ENCODE assay signal across 7 mouse cellular contexts in the genomic region with DNA sequence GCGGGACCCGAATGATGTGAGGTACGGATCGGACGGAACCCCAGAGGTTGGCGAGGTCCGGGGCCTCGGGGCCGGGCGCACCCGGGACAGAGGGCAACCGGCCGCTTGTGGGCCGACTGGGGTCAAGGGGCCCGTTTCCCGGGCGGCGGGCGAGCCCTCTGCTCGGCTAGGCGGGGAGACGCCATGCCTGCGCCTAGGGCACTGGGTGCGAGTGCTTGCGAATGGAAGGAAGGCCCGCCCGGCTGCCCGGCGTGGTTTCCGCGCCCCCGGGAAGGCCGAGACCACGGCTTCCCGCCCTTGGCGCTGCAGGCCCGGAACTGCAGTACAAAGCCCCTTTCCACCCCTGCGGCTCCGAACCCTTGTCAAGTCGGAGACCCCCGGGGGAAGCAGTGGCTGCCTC. TPM values are rescaled to one million over a fixed set of nuclear protein-coding genes. Genes with fewer than 3 reads are reported as not detected.
DNase-seq lines count a peak whose midpoint lies in the region; ATAC-seq lines count a peak whose summit lies in the region.

No protein-coding gene starts in this region.

- peak overlapping the region; percentile 99 for H3K9ac ChIP-seq in embryonic facial prominence, embryonic 15.5 days
- H3K9ac ChIP-seq in intestine, embryonic 14.5 days (ENCODE audit: low read length), result peak overlapping the region; percentile 99

- H3K4me3 ChIP-seq in embryonic facial prominence, embryonic 15.5 days (replicated peaks), result peak overlapping the region; percentile 98
- peak overlapping the region; percentile 90 for H3K4me3 ChIP-seq in intestine, embryonic 14.5 days (ENCODE audit: low read depth, low read length)

- DNase-seq in spleen, postnatal 36 days (ENCODE audit: low spot score in 2 of 2), result peak; percentile 32 to 42
- DNase-seq in spleen, adult 18-20 months, result no peak
- no peak for DNase-seq in intestine, embryonic 14.5 days (ENCODE audit: low spot score)
- DNase-seq in urinary bladder, adult 18-20 months (ENCODE audit: low spot score in 2 of 2), result no peak
- DNase-seq in right cerebral cortex, postnatal 14 days, result no peak

- no peaks in the 10 kb centered on the region for H3K9me3 ChIP-seq in embryonic facial prominence, embryonic 15.5 days (replicated peaks)
- H3K9me3 ChIP-seq in intestine, embryonic 14.5 days (ENCODE audit: control insufficient read depth, low read length), result no peaks in the 10 kb centered on the region

- H3K4me2 ChIP-seq in embryonic facial prominence, embryonic 15.5 days (replicated peaks), result peak overlapping the region; percentile 63
- H3K4me2 ChIP-seq in intestine, embryonic 14.5 days (ENCODE audit: low read length), result peak overlapping the region; percentile 66

- H3K36me3 ChIP-seq in embryonic facial prominence, embryonic 15.5 days, result peaks cover 37% of the 10 kb centered on the region
- peaks cover 41% of the 10 kb centered on the region for H3K36me3 ChIP-seq in intestine, embryonic 14.5 days (ENCODE audit: control insufficient read depth, insufficient read depth, low read length)

- WGBS in embryonic facial prominence, embryonic 15.5 days, result 0% methylated on average over 41 of the region's 41 CpGs
- under 1% methylated on average over 41 of the region's 41 CpGs for WGBS in intestine, embryonic 14.5 days

- H3K27ac ChIP-seq in embryonic facial prominence, embryonic 15.5 days (replicated peaks), result peak overlapping the region; percentile 87
- H3K27ac ChIP-seq in intestine, embryonic 14.5 days (ENCODE audit: low read depth), result peak overlapping the region; percentile 88

- peaks cover 14% of the 10 kb centered on the region for H3K4me1 ChIP-seq in embryonic facial prominence, embryonic 15.5 days
- no peaks in the 10 kb centered on the region; the same call in 1 of the 2 replicates for H3K4me1 ChIP-seq in intestine, embryonic 14.5 days (replicated peaks; ENCODE audit: control insufficient read depth, insufficient read depth, low read length)

- no peaks in the 10 kb centered on the region for H3K27me3 ChIP-seq in embryonic facial prominence, embryonic 15.5 days
- no peaks in the 10 kb centered on the region for H3K27me3 ChIP-seq in intestine, embryonic 14.5 days (replicated peaks; ENCODE audit: control insufficient read depth, insufficient read depth, low read length)

- ATAC-seq in embryonic facial prominence, embryonic 15.5 days (ENCODE audit: insufficient number of reproducible peaks, low FRiP score, low TSS enrichment, low read depth), result peak; percentile 49
- peak; percentile 61; the same call in 1 of the 2 replicates for ATAC-seq in intestine, embryonic 14.5 days (replicated peaks; ENCODE audit: low FRiP score, low TSS enrichment, low read depth)
- ATAC-seq in megakaryocyte progenitor cell, adult 5-6 weeks (replicated peaks; ENCODE audit: poor library complexity), result peak; percentile 18

RNA-seq across cellular contexts. Expression of gene Pnn, which starts 0.4 kb away (rescaled TPM):
- 93.2 and 101 TPM in 2 replicates for polyA plus RNA-seq in embryonic facial prominence, embryonic 15.5 days (2015; fragmentation: Nextera tagmentation; extraction: Ambion mirVana)
- polyA plus RNA-seq in intestine, embryonic 14.5 days (2014; fragmentation: Nextera tagmentation; extraction: Ambion mirVana), result 71.3 and 80.0 TPM in 2 replicates
- 81.5 and 94.1 TPM in 2 replicates for total RNA-seq in megakaryocyte progenitor cell, adult 5-6 weeks (2015)
- total RNA-seq in megakaryocyte progenitor cell, adult 5-6 weeks (2017), result 88.4 and 137 TPM in 2 replicates

RNA-seq across cellular contexts. Expression of gene Trappc6b, which starts 5.8 kb away (rescaled TPM):
- polyA plus RNA-seq in embryonic facial prominence, embryonic 15.5 days (2015; fragmentation: Nextera tagmentation; extraction: Ambion mirVana), result 88.8 and 92.8 TPM in 2 replicates
- 54.1 and 57.0 TPM in 2 replicates for polyA plus RNA-seq in intestine, embryonic 14.5 days (2014; fragmentation: Nextera tagmentation; extraction: Ambion mirVana)
- total RNA-seq in megakaryocyte progenitor cell, adult 5-6 weeks (2015), result 63.4 and 63.5 TPM in 2 replicates
- 39.9 and 57.8 TPM in 2 replicates for total RNA-seq in megakaryocyte progenitor cell, adult 5-6 weeks (2017)

RNA-seq across cellular contexts. Expression of gene Mia2, which starts 28.5 kb away (rescaled TPM):
- 58.2 and 59.0 TPM in 2 replicates for polyA plus RNA-seq in embryonic facial prominence, embryonic 15.5 days (2015; fragmentation: Nextera tagmentation; extraction: Ambion mirVana)
- 70.9 and 75.2 TPM in 2 replicates for polyA plus RNA-seq in intestine, embryonic 14.5 days (2014; fragmentation: Nextera tagmentation; extraction: Ambion mirVana)
- total RNA-seq in megakaryocyte progenitor cell, adult 5-6 weeks (2015), result 123 and 138 TPM in 2 replicates
- 120 and 162 TPM in 2 replicates for total RNA-seq in megakaryocyte progenitor cell, adult 5-6 weeks (2017)

RNA-seq across cellular contexts. Expression of gene Gemin2, which starts 53.9 kb away (rescaled TPM):
- polyA plus RNA-seq in embryonic facial prominence, embryonic 15.5 days (2015; fragmentation: Nextera tagmentation; extraction: Ambion mirVana), result 23.6 and 26.4 TPM in 2 replicates
- polyA plus RNA-seq in intestine, embryonic 14.5 days (2014; fragmentation: Nextera tagmentation; extraction: Ambion mirVana), result 18.7 and 24.4 TPM in 2 replicates
- 23.4 and 29.8 TPM in 2 replicates for total RNA-seq in megakaryocyte progenitor cell, adult 5-6 weeks (2015)
- total RNA-seq in megakaryocyte progenitor cell, adult 5-6 weeks (2017), result 16.4 and 20.9 TPM in 2 replicates

RNA-seq across cellular contexts. Expression of gene Sec23a, which starts 55.3 kb away (rescaled TPM):
- 85.1 and 87.9 TPM in 2 replicates for polyA plus RNA-seq in embryonic facial prominence, embryonic 15.5 days (2015; fragmentation: Nextera tagmentation; extraction: Ambion mirVana)
- polyA plus RNA-seq in intestine, embryonic 14.5 days (2014; fragmentation: Nextera tagmentation; extraction: Ambion mirVana), result 70.8 and 75.9 TPM in 2 replicates
- total RNA-seq in megakaryocyte progenitor cell, adult 5-6 weeks (2015), result 19.6 and 24.0 TPM in 2 replicates
- total RNA-seq in megakaryocyte progenitor cell, adult 5-6 weeks (2017), result 19.7 and 23.0 TPM in 2 replicates

Comparison
In these comparisons a context has a peak if more than half of its experiments do, and no peak if none do; other contexts are left out.
1. DNase-seq: peak in spleen, postnatal 36 days (2 of 2); none in spleen, adult 18-20 months (0 of 2), intestine, embryonic 14.5 days (single experiment), urinary bladder, adult 18-20 months (0 of 2) and right cerebral cortex, postnatal 14 days (single experiment).
2. Peak in every context shown above with its lines, with median percentiles within 50 percentile points of each other: ATAC-seq.